Mouse (Mus musculus) heart, postnatal 36 days (tissue): ENCODE measurements around the gene Pde4a. TPM values are rescaled to one million over a fixed set of nuclear protein-coding genes. Genes with fewer than 3 reads are reported as not detected.
"Not testable (repeated sequence)": the region's sequence is repeated elsewhere in the genome, so short reads cannot be mapped to it uniquely, and the experiment has no call there.

ENCODE experiments used
- DNase-seq, 2 experiments: peaks; one replicate each; pipeline ENCODE4 v3.0.0; 2021 to 2022
- intact Hi-C: fragments of 180-260 bp; cut with DNase I; formaldehyde crosslinking; loops from one replicate; pipeline ENCODE4 v1.15.1; 2025
- total RNA-seq, 2 experiments: library from RNA; stranded (reverse); gene quantifications; 2 replicates each; pipeline ENCODE4 v1.2.3; 2021

The Pde4a gene
- total RNA-seq, 2 experiments from 2014 or later: 45.9 to 52.0 TPM

- DNase-seq: peak in 1 of 2 experiments; percentile 39
- intact Hi-C loops: loop anchor here (2.0 kb wide), 2 partner anchors 27 to 53 kb away; partner anchors contain the start of genes Atg4d and Cdkn2d
These were observed 72.0 kb downstream of the Pde4a start for GRCm38 (mm10) chr9:21237368-21238003.

GRCm38 (mm10) chr9:21238004-21238732, 72.7 kb downstream of the Pde4a start:
- DNase-seq: peak; percentile 35 to 59
- intact Hi-C loops: loop anchor here (2.0 kb wide), 2 partner anchors 27 to 53 kb away; partner anchors contain the start of genes Atg4d and Cdkn2d

DNA sequence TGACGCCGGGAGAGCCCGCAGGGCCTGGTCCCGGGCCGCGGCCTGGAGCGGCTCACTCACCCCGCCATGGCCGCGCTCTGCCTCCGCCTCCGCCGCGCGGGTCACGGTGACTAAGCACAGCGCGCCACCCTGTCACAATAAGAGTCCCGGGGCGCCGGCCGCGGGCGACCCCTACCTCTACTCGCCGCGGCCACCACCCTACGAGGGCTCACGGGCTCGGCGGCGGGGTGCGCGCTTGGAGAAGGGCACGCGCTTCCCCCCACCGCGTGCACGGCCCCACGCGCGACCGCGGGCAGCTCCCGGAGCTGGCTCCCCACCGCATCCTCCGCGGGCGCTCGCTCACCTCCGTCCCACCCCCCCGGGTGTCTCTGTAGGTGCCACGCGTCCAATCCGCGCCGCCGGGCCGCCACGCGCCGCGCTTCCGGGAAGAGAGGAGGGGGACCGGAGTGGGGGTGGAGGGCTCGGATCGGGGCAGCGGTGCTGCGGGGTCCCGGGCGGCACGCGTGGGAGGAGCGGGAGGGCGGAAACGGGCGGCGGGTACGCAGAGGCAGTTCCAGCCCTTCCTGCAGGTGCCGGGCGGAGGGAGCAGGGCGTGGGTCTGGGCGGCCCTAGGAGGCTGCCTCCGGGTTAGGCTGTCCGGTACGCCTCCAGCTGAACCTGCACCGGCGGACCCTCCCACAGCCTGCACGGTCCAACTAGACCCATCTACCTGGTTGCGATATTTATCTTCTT, 73.4 kb downstream of the Pde4a start, which contains the start of gene Keap1:
TSS of gene Keap1 (minus strand) at position 629 of the 732 bp plus-strand sequence.
- DNase-seq: peak; percentile 85 to 91
- intact Hi-C loops: loop anchor here (2.0 kb wide), 2 partner anchors 26 to 52 kb away; partner anchors contain the start of genes Atg4d and Cdkn2d

DNA sequence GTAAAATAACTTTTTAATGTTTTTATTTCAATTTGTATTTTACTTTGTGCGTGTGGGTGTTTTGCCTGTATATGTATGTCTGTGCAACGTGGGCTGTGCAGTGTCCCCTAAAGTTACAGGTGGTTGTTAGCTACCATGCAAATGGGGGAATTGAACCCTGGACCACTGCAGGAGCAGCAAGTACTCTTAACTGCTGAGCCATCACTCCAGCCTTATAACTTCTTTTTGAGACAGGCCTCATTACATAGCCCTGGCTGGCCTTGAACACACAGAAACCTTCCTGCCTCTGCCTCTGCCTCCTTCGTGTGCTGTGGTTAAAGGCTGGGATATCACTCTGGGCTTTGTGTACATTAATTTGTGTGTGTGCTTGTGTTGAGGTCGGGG, 73.9 kb downstream of the Pde4a start:
- DNase-seq: no peak
- intact Hi-C loops: loop anchor here (2.0 kb wide), 2 partner anchors 25 to 51 kb away; partner anchors contain the start of genes Atg4d and Cdkn2d

GRCm38 (mm10) chr9:21241343-21241742, 75.8 kb downstream of the Pde4a start:
- intact Hi-C loops: loop anchor here (5.0 kb wide), 1 partner anchor 116 kb away; no protein-coding TSS in a partner anchor
- peak; percentile 72 to 82 for DNase-seq

- no peak for DNase-seq
- intact Hi-C loops: loop anchor here (5.0 kb wide), 1 partner anchor 113 kb away; no protein-coding TSS in a partner anchor
These were observed 78.4 kb downstream of the Pde4a start for GRCm38 (mm10) chr9:21243826-21244427.

GRCm38 (mm10) chr9:21244428-21245112, 79.1 kb downstream of the Pde4a start:
- DNase-seq: peak in 1 of 2 experiments; percentile 40
- intact Hi-C loops: loop anchor here (5.0 kb wide), 1 partner anchor 113 kb away; no protein-coding TSS in a partner anchor

DNA sequence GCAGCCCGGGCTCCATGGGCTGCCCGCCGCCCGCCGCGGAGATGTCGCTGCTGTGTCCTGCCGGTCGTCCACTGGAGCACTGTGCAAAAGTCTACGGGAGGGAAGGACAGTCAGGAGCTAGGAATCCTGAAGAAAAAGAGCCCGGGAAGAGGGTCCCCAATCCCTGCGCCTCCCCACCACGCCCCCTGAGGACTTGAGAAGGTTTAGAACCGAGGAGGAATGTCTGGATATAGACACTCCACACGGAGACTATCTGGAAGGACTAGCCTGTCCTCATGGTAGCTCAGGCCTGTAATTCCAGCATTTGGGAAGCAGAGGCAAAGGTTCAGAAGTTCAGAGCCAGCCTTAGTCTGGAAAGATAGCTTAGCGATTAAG, 79.6 kb downstream of the Pde4a start:
- intact Hi-C loops: no loop called here
- DNase-seq: no peak

DNA sequence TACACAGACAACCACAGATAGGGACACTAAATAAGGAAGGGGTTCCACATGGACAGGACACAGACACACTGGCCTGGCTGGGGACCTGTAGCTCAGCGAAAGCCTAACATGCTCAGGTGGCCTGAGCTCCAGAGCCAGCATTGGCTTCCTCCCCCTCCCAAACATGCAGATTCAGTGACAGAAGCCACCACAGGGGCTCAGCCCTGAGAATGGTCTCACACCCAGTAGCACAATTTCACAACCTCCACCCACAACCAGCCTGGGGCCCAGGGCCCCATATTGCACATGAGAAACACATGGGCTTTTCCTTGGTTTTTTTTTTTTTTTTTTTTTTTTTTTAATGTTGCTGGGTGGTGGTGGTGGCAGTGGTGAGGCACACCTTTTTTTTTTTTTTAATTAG, 80.8 kb downstream of the Pde4a start:
- intact Hi-C loops: no loop called here

DNA sequence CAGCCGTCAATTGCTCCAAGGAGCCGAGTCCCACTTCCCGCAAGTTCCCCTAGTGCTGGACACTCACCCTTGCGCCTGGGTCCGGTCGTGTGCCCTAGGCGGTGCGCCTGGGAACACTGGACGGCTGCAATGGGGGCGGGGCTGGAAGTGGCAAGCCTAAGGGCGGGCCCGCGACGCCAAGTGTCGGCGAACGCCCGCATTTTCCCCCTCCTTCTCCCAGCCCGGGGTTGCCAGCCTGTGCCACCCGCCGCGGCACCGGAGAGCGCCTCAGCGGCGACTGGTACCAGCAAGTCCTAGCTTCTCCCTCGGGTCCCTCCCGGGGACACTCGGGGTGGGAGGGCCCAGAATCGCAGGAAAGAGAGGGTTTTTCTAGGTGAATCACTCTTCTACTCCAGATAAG, 82.8 kb downstream of the Pde4a start, which contains the start of gene S1pr5:
TSS of gene S1pr5 (minus strand) at position 118 of the 400 bp plus-strand sequence.
- intact Hi-C loops: no loop called here
- peak in 1 of 2 experiments; percentile 22 for DNase-seq

More for the DNA sequence above, 80.8 kb downstream of the Pde4a start:
- no peak for DNase-seq

- DNase-seq: no peak
- intact Hi-C loops: no loop called here
These were observed 84.4 kb downstream of the Pde4a start for GRCm38 (mm10) chr9:21249629-21250508.

DNA sequence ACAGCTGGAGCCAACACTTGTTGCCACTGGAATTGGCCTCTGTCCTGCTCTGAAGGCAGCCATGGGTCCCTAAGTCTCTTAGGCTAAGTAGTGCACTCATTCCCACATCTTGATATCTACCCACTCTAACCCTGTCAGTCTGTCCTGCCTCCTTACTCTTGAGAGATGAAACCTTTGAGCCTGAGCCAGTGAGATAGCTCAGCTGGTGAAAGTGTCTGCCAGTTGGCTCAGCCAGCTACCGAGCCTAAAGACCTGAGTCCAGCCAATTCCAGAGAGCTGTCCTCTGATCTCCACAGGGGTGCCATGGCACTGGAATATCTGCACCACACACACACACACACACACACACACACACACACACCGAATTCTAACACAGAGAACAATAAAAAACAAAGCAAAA, 85.0 kb downstream of the Pde4a start:
- DNase-seq: no peak
- intact Hi-C loops: no loop called here

DNA sequence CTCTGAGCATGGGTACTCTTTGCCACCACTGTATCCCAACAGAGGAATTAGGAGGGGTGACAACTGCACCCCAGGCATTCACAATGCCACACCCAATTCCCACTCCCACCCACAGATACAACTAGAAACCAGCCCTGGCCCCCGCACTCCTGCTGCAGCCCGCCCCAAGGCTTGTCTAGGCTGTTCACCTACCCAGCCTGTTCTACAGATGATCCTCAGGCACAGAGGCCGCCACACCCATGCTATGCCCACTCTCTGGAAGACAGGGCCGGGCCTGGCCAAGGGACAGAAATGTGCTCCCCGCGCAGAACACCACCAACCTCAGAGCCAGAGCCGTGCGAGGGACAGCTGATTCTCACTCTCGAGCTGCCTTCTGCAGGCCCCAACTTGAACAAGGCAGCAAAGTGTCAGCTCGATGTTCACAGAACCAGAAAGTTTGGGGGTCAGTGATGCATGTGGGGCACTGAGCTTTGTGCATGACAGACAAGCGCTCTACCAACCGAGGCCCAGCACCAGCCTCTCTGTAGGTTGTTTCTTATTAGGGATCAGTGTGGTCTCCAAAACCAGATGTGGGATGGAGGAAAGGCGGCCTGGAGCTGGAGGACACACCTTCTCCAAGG, 85.7 kb downstream of the Pde4a start:
- intact Hi-C loops: no loop called here

GRCm38 (mm10) chr9:21254690-21255089, 89.2 kb downstream of the Pde4a start:
- no peak for DNase-seq
- intact Hi-C loops: no loop called here

More for the DNA sequence above, 85.7 kb downstream of the Pde4a start:
- DNase-seq: no peak

GRCm38 (mm10) chr9:21256349-21256748, 90.8 kb downstream of the Pde4a start:
- DNase-seq, intact Hi-C loops: not testable (repeated sequence)

DNA sequence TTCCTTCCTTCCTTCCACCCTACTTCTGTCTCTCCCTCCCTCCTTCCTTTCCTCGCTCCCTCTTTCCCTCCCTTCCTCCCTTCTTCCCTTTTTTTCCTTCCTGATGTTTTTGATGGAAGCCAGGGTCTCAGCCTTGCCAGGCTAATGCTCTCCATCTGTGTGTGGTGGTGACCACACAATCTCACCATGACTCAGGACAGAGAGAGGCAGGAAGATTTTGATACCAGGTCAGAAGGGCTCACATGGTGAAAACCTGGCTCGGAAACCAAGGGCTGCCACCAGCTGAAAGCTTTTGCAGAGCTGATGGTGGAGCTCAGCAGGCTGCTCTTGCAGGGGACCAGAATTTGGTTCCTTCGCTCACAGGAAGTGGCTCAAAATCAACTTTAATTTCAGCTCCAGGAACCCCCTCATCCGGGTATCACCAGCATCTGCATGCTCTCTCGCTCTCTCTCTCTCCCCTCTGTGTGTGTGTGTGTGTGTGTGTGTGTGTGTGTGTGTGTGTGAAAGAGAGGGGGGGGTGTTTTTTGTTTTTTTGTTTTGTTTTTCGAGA, 95.1 kb downstream of the Pde4a start:
- intact Hi-C loops: no loop called here
- no peak for DNase-seq

DNA sequence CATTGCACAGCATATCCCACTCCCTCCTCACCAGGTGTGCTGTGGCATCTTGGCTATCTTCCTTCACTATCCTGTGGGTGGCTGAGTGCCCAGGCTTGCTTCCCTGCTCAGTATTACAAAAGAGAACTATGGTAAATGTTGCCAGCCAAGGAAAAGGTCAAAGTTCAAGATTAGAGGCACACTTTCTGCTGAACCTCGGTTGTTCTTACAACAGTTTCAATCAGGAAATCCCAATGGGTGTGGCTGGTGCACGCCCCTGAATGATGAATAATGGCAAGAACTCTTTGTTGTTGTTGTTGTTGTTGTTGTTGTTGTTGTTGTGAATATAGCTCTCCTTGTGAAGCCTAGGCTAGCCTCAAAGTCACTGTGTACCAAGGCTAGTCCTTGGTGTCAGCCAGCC, 96.3 kb downstream of the Pde4a start:
- intact Hi-C loops: no loop called here
- DNase-seq: no peak
